Mouse (Mus musculus): ENCODE results near the gene Cdca3. TPM values are rescaled to one million over a fixed set of nuclear protein-coding genes. Genes with fewer than 3 reads are reported as not detected.
A peak's percentile ranks its signal among the peaks of the same experiment; 100 is the strongest.

Gene Cdca3
- polyA plus RNA-seq, 1 experiment from 2014 or later = 66.3 TPM

DNA sequence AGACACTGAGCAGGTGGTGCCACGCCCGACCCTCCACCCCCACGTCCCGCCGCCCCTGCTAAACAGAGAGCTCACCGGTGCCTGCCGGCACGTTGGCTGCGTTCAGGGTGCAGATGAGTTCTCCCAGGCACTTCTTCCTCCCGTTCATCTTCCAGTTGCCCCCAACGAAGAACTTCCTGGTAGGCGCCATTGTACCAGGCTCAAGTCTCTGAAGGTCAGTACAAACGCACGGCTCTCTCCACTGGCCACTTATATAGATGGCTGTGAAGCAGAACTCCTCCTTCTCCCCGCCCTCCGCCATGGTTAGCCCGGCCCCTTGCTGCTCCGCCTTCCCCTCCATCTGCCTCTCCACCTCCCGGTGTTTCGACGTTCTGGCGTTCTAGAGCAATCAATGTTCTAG lies 15.4 kb upstream of the Cdca3 start, which contains the start of gene Tpi1:
TSS of gene Tpi1 (minus strand) at position 364 of the 400 bp plus-strand sequence.
- ChIA-PET CTCF (interaction anchor here (0.9 kb wide), 1 partner anchor 8 kb away, joined by 3 read pairs; no protein-coding TSS in a partner anchor), POLR2A (interaction anchor here (0.6 to 6.4 kb wide), 5 partner anchors 8 to 157 kb away, joined by 3 to 27 read pairs (median 4); partner anchors contain the start of genes Cdca3 and Usp5)
- peak; percentile 70 for ATAC-seq
- in situ Hi-C loops (cut with MboI; ENCODE audit: low pct_unique_long_range_greater_than_20kb) = no loop called here
- no peaks in the 10 kb centered on the region for H3K27me3 ChIP-seq
- TF ChIP-seq CTCF (IDR thresholded peaks at IDR 0.05) = no peak
- DNase-seq (ENCODE audit: low read depth, low spot score) = no peak

DNA sequence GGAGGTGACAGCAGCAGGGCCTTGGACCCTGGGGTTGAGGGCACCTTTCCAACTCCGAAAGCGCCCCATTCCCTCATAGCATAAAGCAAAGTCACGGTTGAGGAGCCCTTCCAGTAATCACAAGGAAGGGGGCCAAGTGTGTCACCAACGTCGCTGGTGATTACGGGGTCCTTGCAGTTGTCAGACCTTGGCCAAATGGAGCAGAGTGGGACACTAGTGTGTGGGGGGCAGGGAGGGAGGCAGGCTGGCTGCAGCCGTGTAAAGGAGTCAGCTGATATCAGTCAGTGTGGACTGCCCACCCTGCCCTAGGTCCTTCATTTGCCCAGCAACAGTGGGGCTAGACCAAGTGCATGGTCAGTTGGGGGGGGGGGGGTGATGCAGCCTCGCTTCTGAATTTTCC lies 14.9 kb upstream of the Cdca3 start:
- no peak for TF ChIP-seq CTCF (IDR thresholded peaks at IDR 0.05)
- POLR2A ChIA-PET = interaction anchor here (0.6 to 1.2 kb wide), 3 partner anchors 10 to 184 kb away, joined by 3 to 4 read pairs (median 3); no protein-coding TSS in a partner anchor
- ATAC-seq (no peak), DNase-seq (ENCODE audit: low read depth, low spot score) (no peak)
- no peaks in the 10 kb centered on the region for H3K27me3 ChIP-seq
- CTCF ChIA-PET = no interaction called here
- in situ Hi-C loops (cut with MboI; ENCODE audit: low pct_unique_long_range_greater_than_20kb) = no loop called here

DNA sequence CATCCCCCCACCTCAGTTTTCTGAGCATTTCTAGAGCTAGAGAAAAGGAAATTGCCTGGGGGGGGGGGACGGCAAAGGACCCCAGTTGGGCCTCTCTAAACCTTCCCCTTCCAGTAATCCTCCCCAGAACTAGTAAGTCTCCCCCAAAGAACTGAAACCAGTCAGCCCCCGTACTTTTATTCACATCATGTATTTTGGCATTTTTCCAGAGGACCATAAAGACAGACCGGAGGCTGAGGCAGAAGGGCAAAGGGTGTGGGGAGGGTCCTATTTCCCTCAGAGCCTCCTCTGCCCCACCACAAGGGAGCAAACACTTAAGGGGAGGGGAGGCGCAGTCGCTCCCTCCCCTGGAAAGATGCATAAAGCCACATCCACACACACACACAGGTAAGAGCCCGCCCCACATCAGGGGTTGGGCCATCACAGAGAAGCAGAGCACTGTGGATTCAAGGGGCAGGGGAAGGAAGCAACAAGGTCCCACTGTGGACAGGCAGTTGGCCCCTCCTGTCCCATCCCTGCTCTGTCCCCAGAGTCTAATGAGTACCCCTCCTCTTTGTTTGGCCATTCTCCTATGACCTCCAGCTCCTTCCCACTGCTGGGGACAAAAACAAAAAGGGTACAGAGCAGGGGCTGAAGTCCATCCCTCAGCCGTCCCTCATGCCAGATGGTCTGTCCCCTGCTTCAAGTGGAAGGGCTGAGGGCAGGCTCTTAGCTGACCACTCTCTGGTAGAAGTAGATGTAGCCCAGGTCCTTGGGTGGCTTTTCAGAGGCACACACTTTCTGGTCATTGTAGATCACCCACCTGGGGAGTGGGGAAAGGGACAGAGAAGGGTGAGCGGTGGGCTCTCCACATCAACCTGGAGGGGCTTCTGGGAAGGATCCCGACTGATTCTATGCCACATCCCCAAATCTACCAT lies 14.2 kb upstream of the Cdca3 start:
- ATAC-seq (no peak), DNase-seq (ENCODE audit: low read depth, low spot score) (no peak)
- TF ChIP-seq CTCF (IDR thresholded peaks at IDR 0.05) = no peak
- H3K27me3 ChIP-seq = no peaks in the 10 kb centered on the region
- ChIA-PET POLR2A (interaction anchor here (0.6 to 1.2 kb wide), 3 partner anchors 9 to 183 kb away, joined by 3 to 4 read pairs (median 3); no protein-coding TSS in a partner anchor), CTCF (no interaction called here)
- in situ Hi-C loops (cut with MboI; ENCODE audit: low pct_unique_long_range_greater_than_20kb) = no loop called here

DNA sequence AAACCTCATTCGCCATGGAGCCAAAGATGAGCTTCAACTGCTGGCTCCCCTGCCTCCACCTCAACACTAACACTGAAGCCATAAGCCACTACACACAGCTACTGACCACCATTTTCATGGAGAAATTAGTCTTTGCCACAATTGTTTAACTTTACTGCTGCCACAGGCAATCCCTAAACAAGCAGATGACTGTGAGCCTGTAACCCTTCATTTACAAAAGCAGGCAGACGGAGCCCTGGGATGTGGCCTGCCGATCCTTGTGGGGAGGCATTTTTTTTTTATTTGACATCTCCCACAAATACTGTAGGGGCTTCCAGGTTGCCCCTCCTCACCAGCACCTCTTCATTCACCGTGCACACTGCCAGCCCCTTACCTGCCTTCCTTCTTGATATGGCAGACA lies 12.7 kb upstream of the Cdca3 start:
- POLR2A ChIA-PET = no interaction called here
- DNase-seq (ENCODE audit: low read depth, low spot score) (no peak), ATAC-seq (no peak)
- no peaks in the 10 kb centered on the region for H3K27me3 ChIP-seq
- no peak for TF ChIP-seq CTCF (IDR thresholded peaks at IDR 0.05)
- in situ Hi-C loops (cut with MboI; ENCODE audit: low pct_unique_long_range_greater_than_20kb) = no loop called here
- CTCF ChIA-PET = interaction anchor here (0.9 kb wide), 1 partner anchor 10 kb away, joined by 3 read pairs; no protein-coding TSS in a partner anchor

DNA sequence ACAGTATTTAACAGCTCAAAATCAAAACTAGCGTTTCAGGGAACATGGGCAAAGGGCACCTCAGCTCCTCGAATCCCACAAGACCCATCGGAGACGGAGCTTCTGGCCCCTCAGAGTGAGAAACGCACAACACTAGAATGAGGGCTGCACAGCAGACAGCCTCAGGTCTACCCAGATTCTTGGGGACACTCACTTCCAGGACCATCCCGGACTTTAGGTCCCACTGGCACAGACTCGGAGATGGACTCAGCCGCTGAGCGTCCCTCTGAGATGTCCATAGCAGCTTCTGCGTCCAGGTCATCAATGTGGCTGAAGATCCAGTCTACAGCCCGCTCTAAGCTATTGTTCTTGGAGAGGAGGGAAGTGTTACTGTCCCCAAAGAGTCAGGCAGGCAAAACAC lies 12.2 kb upstream of the Cdca3 start:
- TF ChIP-seq CTCF (IDR thresholded peaks at IDR 0.05) = no peak
- in situ Hi-C loops (cut with MboI; ENCODE audit: low pct_unique_long_range_greater_than_20kb) = no loop called here

DNA sequence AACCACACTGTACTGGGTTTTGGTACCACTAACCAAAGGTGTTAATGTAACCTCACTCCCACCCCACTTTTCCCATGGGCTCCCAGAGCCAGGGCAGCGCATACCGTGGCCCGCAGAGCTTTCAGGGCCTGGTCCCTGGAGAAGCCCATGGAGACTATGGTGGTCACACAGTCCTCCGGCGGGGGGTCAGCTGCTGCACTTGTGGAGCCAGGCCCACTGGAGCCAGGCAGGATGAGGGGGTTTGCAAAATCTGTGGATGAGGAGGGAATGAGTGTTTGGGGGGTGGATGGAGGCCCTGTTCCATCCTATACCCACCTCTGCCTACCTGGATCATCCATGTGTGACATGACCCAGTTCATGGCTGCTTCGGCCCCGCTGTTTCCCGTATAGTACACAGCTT lies 11.8 kb upstream of the Cdca3 start:
- ATAC-seq (no peak), DNase-seq (ENCODE audit: low read depth, low spot score) (no peak)
- in situ Hi-C loops (cut with MboI; ENCODE audit: low pct_unique_long_range_greater_than_20kb) = no loop called here
- ChIA-PET POLR2A (no interaction called here), CTCF (no interaction called here)
- no peak for TF ChIP-seq CTCF (IDR thresholded peaks at IDR 0.05)
- H3K27me3 ChIP-seq = no peaks in the 10 kb centered on the region

More for the DNA sequence above, 12.2 kb upstream of the Cdca3 start:
- POLR2A ChIA-PET = no interaction called here
- DNase-seq (ENCODE audit: low read depth, low spot score) = no peak
- H3K27me3 ChIP-seq = no peaks in the 10 kb centered on the region
- CTCF ChIA-PET = interaction anchor here (0.9 kb wide), 1 partner anchor 10 kb away, joined by 3 read pairs; no protein-coding TSS in a partner anchor
- no peak for ATAC-seq

DNA sequence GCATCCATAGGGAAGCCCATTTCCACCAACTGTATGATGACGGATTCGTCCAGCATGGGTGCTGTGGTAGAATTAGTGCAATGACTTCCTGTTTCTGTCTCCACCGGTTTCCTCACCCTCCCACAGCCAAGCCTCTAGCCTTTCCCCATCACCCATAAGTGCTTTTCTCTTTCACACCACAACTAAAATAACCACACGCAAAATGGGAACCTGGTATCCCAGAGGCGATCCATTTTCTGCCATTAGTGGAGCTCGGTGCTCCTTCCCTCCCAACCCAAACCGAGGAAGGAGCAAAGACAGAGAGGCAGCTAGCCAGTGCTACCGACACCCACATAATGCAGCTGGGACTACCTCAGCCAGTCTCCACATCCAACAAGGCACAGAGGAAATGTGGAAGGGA lies 11.4 kb upstream of the Cdca3 start:
- ChIA-PET POLR2A (interaction anchor here (0.6 kb wide), 1 partner anchor 9 kb away, joined by 3 read pairs; no protein-coding TSS in a partner anchor), CTCF (no interaction called here)
- no peak for TF ChIP-seq CTCF (IDR thresholded peaks at IDR 0.05)
- no peak for ATAC-seq
- DNase-seq (ENCODE audit: low read depth, low spot score) = no peak
- H3K27me3 ChIP-seq = no peaks in the 10 kb centered on the region
- in situ Hi-C loops (cut with MboI; ENCODE audit: low pct_unique_long_range_greater_than_20kb) = no loop called here

DNA sequence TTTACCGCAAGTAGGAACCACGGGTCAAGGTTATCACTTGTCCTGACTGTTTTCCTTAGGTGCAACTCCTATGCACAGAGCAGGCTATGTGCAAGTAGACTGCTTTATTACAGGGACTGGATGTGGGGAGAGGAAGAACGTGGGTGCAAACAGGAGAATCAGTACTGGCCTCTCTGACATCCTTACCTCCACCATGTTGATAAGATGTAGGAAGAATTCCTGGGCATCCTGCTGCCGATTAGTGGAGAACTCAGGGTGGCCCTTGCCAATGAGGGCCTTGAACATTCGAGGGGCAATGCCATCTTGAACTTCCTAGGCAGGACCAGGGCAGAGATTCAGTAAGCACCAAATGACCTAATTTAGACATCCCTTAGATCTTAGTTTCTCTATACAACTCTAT lies 8.5 kb upstream of the Cdca3 start:
- in situ Hi-C loops (cut with MboI; ENCODE audit: low pct_unique_long_range_greater_than_20kb) = no loop called here
- ATAC-seq = no peak
- DNase-seq (ENCODE audit: low read depth, low spot score) = no peak
- POLR2A ChIA-PET = no interaction called here
- TF ChIP-seq CTCF (IDR thresholded peaks at IDR 0.05) = no peak
- H3K27me3 ChIP-seq = no peaks in the 10 kb centered on the region
- CTCF ChIA-PET = interaction anchor here (1.5 kb wide), 1 partner anchor 11 kb away, joined by 4 read pairs; no protein-coding TSS in a partner anchor

DNA sequence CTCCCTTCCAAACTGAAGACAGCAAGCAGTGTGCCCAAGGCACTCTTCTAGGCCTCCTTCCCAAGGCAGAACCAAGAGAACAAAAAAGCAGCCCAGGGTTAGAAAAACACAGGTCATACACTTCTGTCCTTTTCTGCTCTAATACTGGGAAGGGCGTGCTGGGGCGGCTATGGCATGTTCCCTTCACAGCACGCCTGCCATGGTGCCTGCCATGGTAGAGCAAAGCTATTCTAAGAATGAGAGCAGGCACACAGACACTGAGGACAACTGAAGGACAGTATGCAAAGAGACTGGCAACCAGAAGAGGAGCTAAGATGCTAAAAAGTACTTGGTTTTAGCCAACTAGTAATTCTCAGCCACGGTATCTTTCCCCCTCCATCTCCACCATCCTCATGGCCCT lies 7.3 kb upstream of the Cdca3 start:
- ATAC-seq = no peak
- CTCF ChIA-PET = interaction anchor here (0.7 kb wide), 1 partner anchor 9 kb away, joined by 3 read pairs; no protein-coding TSS in a partner anchor
- in situ Hi-C loops (cut with MboI; ENCODE audit: low pct_unique_long_range_greater_than_20kb) = no loop called here
- H3K27me3 ChIP-seq = no peaks in the 10 kb centered on the region
- no peak for DNase-seq (ENCODE audit: low read depth, low spot score)
- POLR2A ChIA-PET = interaction anchor here (0.7 to 1.2 kb wide), 3 partner anchors 8 to 13 kb away, joined by 3 read pairs; partner anchors contain the start of gene Spsb2
- no peak for TF ChIP-seq CTCF (IDR thresholded peaks at IDR 0.05)

DNA sequence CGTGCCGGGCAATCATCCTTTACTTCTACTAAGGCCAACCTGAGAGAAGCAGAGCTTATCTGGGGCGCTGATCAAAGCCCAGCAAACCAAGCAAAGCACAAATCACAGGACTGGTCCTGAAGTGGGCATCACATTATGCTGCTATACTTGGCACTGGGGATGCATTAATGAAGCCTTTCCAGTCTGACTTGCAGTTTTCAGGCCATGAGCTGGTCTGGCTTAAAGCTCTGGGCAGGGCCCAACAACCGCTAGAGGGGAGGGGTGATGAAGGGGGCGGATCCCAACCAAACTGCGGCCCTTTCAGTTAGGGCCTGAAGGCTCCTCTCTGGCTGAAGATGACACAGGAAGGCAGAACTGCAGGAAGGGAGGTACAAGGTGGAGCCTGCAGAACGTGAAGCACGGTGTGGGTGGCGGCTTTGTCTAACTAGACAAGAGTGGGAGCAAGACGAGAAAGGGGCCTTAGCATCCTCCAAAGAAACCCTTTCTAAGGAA lies 1.2 kb upstream of the Cdca3 start:
- ATAC-seq = peak; percentile 2
- no peak for DNase-seq (ENCODE audit: low read depth, low spot score)
- POLR2A ChIA-PET = interaction anchor here (0.9 to 3.9 kb wide), 2 partner anchors 17 to 22 kb away, joined by 4 to 27 read pairs; partner anchors contain the start of gene Spsb2
- no peak for TF ChIP-seq CTCF (IDR thresholded peaks at IDR 0.05)
- in situ Hi-C loops (cut with MboI; ENCODE audit: low pct_unique_long_range_greater_than_20kb) = no loop called here
- no peaks in the 10 kb centered on the region for H3K27me3 ChIP-seq
- CTCF ChIA-PET = interaction anchor here (0.7 kb wide), 1 partner anchor 19 kb away, joined by 3 read pairs; no protein-coding TSS in a partner anchor
